Mouse (Mus musculus) natural killer cell, adult 2 months (primary cell): ENCODE data around the gene Dnajc19.

Source experiments
- DNase-seq, 2 experiments: peaks; one replicate each; pipeline ENCODE4 v3.0.0; 2022; ENCODE audit warnings: low spot score in 2 of 2

Dnajc19 gene

DNA sequence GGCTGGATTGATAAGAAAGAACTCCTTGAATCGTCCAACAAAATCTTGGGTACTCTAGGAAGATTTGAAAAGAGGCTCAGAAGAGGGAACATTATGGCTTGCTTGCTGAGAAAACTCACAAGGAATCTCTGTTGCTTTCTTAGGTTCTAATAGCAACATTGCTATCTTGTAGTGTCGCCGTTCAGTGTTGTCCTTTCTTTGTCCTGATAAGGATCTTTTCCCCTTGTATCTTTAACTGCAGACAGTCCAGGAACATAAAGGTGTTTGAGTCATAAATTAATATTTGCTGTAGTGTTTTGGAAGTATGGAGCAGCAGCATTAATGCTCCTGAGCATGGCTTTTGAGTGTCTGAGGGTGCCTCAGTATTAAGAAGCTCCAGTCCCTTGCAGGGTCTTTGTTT is 50.5 kb downstream of the Dnajc19 start:
- no peak for DNase-seq

DNA sequence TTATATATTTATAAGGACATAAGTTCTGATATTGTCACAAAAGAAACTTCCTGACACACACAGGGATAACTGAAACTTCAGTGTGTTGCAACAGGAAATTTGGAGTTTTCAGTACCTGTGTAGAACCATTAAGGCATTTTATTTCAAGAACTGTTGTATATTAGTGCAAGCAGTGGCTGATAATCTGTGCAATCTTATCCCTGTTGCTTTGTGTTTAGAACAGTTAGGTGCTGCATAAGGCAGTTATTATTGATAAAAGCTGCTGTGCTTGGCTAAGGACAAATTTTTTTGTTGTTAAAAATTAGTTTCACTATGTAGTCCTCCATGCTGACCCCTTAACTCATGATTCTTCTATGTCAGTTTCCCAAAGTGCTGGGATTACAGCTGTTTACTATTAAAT is 52.2 kb downstream of the Dnajc19 start:
- no peak for DNase-seq

DNA sequence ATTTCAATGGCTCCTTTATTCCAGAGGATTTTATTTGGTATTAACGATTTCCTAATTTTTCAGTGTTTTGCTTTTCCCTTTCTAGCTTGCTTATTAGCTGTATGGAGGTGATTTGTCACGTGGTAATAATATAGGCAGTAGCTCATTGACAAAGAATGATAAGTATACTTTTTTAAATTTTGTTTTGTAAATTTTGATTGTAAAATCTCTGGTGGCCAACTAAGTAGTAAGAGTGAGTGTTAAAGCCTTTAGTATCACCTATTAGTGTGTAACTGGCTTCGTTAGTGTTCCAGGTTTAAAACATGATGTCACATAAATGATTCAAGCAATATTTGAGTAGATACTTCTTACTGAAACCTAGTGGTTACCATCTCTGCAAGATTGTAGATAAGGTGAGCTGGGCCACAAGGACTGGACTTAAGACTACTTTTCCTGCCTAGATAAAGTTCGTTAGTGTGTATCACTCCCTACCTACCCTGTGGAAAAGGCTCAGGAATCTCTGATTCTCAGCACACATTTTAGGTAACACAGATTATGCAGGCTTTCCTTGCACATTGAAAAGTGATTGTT is 59.8 kb downstream of the Dnajc19 start:
- no peak for DNase-seq

GRCm38 (mm10) chr3:34020382-34021258 is 60.5 kb downstream of the Dnajc19 start:
- DNase-seq, result no peak

- DNase-seq, result peak; percentile 66 to 73
These were observed 61.4 kb downstream of the Dnajc19 start, which contains the start of gene Fxr1 for GRCm38 (mm10) chr3:34019540-34020381. Fxr1 (plus strand) TSS chr3:34019943.

GRCm38 (mm10) chr3:34008191-34008590 is 72.9 kb downstream of the Dnajc19 start:
- DNase-seq, result no peak

DNA sequence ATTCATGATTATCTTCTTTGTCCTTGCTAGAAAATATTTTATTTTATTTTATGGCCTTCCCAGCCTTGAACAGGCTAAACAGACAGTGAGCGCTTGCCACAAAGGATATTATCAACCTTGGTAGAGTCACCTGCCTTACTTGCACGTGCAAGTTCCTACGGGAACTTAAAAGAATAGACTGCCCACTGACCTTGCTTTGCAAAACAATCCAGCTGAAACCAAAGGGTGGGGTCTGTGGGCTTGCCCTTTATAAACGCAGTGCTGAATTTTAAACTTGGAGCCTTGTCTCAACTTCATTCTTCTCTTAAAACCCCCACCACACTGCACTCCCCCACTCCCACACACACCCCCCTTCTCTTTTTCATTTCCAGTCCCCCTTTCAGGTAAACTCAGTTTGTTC is 73.5 kb downstream of the Dnajc19 start:
- no peak for DNase-seq

DNA sequence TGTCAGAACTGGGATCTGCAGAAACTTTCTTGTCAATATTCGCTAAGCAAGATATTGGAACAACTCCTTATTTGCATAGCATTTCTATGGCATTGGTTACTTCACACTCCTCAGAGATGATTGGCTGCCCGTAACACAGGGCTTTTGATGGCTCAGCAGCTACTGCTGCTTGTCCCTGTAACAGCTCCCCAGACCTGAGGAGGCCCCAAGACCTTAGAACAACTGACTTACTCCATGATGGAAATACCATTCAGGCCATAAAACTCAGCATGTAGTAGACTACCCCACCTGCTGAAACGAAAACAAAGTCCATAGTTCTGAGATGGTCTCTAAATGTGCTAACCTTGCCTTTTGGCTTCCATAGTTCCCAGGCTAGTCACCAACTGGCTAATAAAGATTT is 74.3 kb downstream of the Dnajc19 start:
- no peak for DNase-seq

DNA sequence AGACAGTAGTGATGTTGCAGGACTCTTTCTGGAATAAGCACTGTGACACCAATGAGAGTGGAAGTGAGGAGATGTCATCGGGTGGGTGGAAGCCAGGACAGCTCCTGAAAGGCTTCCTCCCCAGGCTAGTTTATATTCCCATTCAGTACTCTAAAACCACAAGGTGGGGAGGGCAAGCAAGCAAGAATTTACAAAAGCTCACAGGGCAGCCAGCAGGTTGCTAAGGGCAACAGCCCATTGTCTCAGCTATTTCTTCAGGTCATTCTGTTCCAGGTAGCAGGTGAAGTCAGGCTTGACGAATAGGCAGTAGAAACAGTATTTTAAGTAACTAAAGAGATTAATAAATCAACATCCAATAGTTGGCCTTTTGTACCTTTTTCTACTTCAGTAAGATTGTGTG is 74.8 kb downstream of the Dnajc19 start:
- no peak for DNase-seq
